Mouse (Mus musculus) layer of hippocampus, adult 2 months (tissue): Measurements from ENCODE around the gene Pld4. TPM values are rescaled to one million over a fixed set of nuclear protein-coding genes. Genes with fewer than 3 reads are reported as not detected.

Experiments used
- DNase-seq, 2 experiments: peaks; one replicate each; pipeline ENCODE4 v3.0.0; 2022; ENCODE audit warnings: low spot score in 2 of 2
- H3K27ac ChIP-seq: fragments of 200-600 bp; 2 replicates; pipeline ENCODE4 v1.8.1; 2022
- H3K4me3 ChIP-seq: fragments of 200-600 bp; 2 replicates; pipeline ENCODE4 v1.8.1; 2022; ENCODE audit warnings: mild to moderate bottlenecking
- CTCF ChIP-seq: fragments of 200-600 bp; conservative IDR thresholded peaks from 2 replicates; pipeline ENCODE4 v1.8.1; 2022; ENCODE audit warnings: antibody characterized with exemption, mild to moderate bottlenecking, moderate library complexity
- long read RNA-seq, 2 experiments: library from polyadenylated mRNA; stranded (forward); transcript quantifications; one replicate each; pipeline ENCODE4 v2.0.0; 2021; ENCODE audit warnings: borderline mapping rate in 2 of 2
- total RNA-seq, 2 experiments: library from RNA; stranded (reverse); gene quantifications; 2 replicates each; pipeline ENCODE4 v1.2.3; 2021

Pld4 gene
- 1 to 10 TPM; 8.6 to 9.7 TPM for total RNA-seq
- long read RNA-seq, experiment 1, transcript Pld4-201 (11 exons, 1,982 nt) = major isoform, 9 of 24 reads
- long read RNA-seq, experiment 1, partial matches to known transcripts = 3 of 24 reads
- long read RNA-seq, experiment 1, other reads (novel, unspliced or antisense) = 12 of 24 reads
- long read RNA-seq, experiment 2, transcript Pld4-201 (11 exons, 1,982 nt) = major isoform, 5 of 13 reads
- long read RNA-seq, experiment 2, partial matches to known transcripts = 1 of 13 reads
- long read RNA-seq, experiment 2, other reads (novel, unspliced or antisense) = 7 of 13 reads

- TF ChIP-seq CTCF = no peak
- no peak for DNase-seq
- H3K27ac ChIP-seq = peak within 1 kb of the TSS; percentile 14; the same call in 1 of the 2 replicates
- H3K4me3 ChIP-seq = no peak within 1 kb of the TSS; the same call in 1 of the 2 replicates
Observed at GRCm38 (mm10) chr12:112760154-112760926, at the start of gene Pld4. Gene Pld4 (plus strand): TSS chr12:112760655.

GRCm38 (mm10) chr12:112713984-112714383 lies 46.5 kb upstream of the Pld4 start:
- TF ChIP-seq CTCF = no peak
- Histone ChIP-seq H3K27ac (no peak overlapping the region), H3K4me3 (no peak overlapping the region)
- DNase-seq = peak in 1 of 2 experiments; percentile 42

GRCm38 (mm10) chr12:112717140-112717539 lies 43.3 kb upstream of the Pld4 start:
- DNase-seq = no peak
- peak; percentile 78 for TF ChIP-seq CTCF

GRCm38 (mm10) chr12:112718995-112719394 lies 41.5 kb upstream of the Pld4 start:
- no peak for DNase-seq
- Histone ChIP-seq H3K4me3 (no peak overlapping the region), H3K27ac (no peak overlapping the region)
- no peak for TF ChIP-seq CTCF

More at GRCm38 (mm10) chr12:112717140-112717539, 43.3 kb upstream of the Pld4 start:
- Histone ChIP-seq H3K4me3 (no peak overlapping the region), H3K27ac (no peak overlapping the region)

GRCm38 (mm10) chr12:112720216-112720615 lies 40.2 kb upstream of the Pld4 start, which contains the start of gene Cep170b:
Gene Cep170b (plus strand): TSS chr12:112720455.
- Histone ChIP-seq H3K4me3 (no peak within 1 kb of the TSS), H3K27ac (no peak within 1 kb of the TSS)
- no peak for DNase-seq
- TF ChIP-seq CTCF = no peak

GRCm38 (mm10) chr12:112720890-112721423 lies 39.5 kb upstream of the Pld4 start:
- Histone ChIP-seq H3K27ac (no peak overlapping the region), H3K4me3 (no peak overlapping the region)
- TF ChIP-seq CTCF = no peak
- DNase-seq = no peak

- Histone ChIP-seq H3K27ac (peak overlapping the region; percentile 54; the same call in 1 of the 2 replicates), H3K4me3 (peak overlapping the region; percentile 59)
- no peak for DNase-seq
- no peak for TF ChIP-seq CTCF
Observed at GRCm38 (mm10) chr12:112721424-112722239, 38.8 kb upstream of the Pld4 start.

GRCm38 (mm10) chr12:112722240-112723027 lies 38.0 kb upstream of the Pld4 start:
- DNase-seq = no peak
- peak overlapping the region; percentile 84 for H3K27ac ChIP-seq
- no peak for TF ChIP-seq CTCF
- H3K4me3 ChIP-seq = peak overlapping the region; percentile 77

GRCm38 (mm10) chr12:112723028-112723330 lies 37.5 kb upstream of the Pld4 start:
- Histone ChIP-seq H3K4me3 (peak overlapping the region; percentile 77), H3K27ac (peak overlapping the region; percentile 84)
- DNase-seq = no peak
- no peak for TF ChIP-seq CTCF

GRCm38 (mm10) chr12:112723445-112723844 lies 37.0 kb upstream of the Pld4 start:
- DNase-seq = no peak
- TF ChIP-seq CTCF = no peak
- Histone ChIP-seq H3K27ac (peak overlapping the region; percentile 84; the same call in 1 of the 2 replicates), H3K4me3 (peak overlapping the region; percentile 77)

GRCm38 (mm10) chr12:112724077-112724805 lies 36.2 kb upstream of the Pld4 start:
- peak; percentile 84 for TF ChIP-seq CTCF
- peak; percentile 59 to 72 for DNase-seq
- Histone ChIP-seq H3K4me3 (no peak overlapping the region), H3K27ac (no peak overlapping the region)

- Histone ChIP-seq H3K27ac (no peak overlapping the region), H3K4me3 (no peak overlapping the region)
- no peak for DNase-seq
- TF ChIP-seq CTCF = no peak
Observed at GRCm38 (mm10) chr12:112727801-112728200, 32.7 kb upstream of the Pld4 start.
